Mouse (Mus musculus): ENCODE measurements around the gene Trim33. TPM values are rescaled to one million over a fixed set of nuclear protein-coding genes. Genes with fewer than 3 reads are reported as not detected.
A peak's percentile ranks its signal among the peaks of the same experiment; 100 is the strongest.

Gene Trim33
- polyA plus RNA-seq, 1 experiment from 2014 or later: 44.0 TPM

DNA sequence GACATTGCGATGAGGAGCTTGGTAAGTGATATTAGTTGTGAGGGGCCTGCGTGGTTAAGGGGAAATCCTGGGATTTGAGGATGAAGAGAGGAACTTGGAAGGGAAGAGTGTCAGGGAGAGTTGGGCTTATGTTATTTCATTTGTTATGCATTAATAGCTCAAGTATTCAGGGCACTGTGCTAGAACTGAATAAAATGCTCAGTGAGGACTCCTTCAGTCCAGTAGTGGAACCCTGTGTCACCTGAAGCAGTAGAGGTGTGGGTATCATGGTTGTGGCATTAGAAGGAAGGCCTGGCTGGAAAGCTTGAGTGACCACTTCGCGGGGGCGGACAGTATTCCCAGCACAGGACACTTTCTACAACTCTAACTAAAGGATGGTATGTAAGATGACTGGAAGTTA lies 1.8 kb downstream of the Trim33 start:
- no peak for ATAC-seq (ENCODE audit: insufficient number of reproducible peaks, insufficient read depth, low FRiP score, low TSS enrichment, low read depth)
- Histone ChIP-seq H3K4me1 (replicated peaks) (peaks cover 17% of the 10 kb centered on the region), H3K4me2 (peak overlapping the region; percentile 92), H3K9ac (replicated peaks) (peak overlapping the region; percentile 99), H3K27me3 (no peaks in the 10 kb centered on the region), H3K36me3 (peaks cover 17% of the 10 kb centered on the region), H3K27ac (no peak overlapping the region), H3K9me3 (no peaks in the 10 kb centered on the region), H3K4me3 (replicated peaks) (peak overlapping the region; percentile 99)
- WGBS: 34% methylated on average over 5 of the region's 5 CpGs

DNA sequence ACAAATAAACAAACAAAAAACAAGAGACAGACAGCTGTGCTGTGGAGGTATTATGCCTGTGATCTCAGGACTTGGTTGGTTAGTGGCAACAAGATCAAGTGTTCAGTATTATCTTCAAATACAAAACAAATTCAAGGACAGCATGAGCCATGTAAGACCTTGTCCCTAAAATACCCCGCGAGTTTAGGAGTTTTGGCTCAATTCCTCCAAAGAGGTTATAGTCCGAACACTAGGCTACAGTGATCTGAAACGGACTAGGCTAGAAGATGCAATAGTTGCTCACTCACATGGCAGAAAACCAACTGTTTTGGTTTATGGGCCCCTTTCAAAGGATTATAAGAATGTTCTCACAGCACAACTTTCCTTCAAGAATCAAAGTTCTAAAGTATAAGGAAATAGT lies 9.7 kb downstream of the Trim33 start:
- WGBS: 89% methylated on average over 4 of the region's 4 CpGs
- no peaks in the 10 kb centered on the region; the same call in 1 of the 2 replicates for H3K36me3 ChIP-seq
- H3K4me1 ChIP-seq (replicated peaks): no peaks in the 10 kb centered on the region
- no peak overlapping the region for H3K4me3 ChIP-seq (replicated peaks)
- H3K27me3 ChIP-seq: no peaks in the 10 kb centered on the region
- no peak overlapping the region for H3K27ac ChIP-seq
- H3K9ac ChIP-seq (replicated peaks): no peak overlapping the region
- ATAC-seq (ENCODE audit: insufficient number of reproducible peaks, insufficient read depth, low FRiP score, low TSS enrichment, low read depth): no peak
- no peaks in the 10 kb centered on the region for H3K9me3 ChIP-seq
- no peak overlapping the region for H3K4me2 ChIP-seq

DNA sequence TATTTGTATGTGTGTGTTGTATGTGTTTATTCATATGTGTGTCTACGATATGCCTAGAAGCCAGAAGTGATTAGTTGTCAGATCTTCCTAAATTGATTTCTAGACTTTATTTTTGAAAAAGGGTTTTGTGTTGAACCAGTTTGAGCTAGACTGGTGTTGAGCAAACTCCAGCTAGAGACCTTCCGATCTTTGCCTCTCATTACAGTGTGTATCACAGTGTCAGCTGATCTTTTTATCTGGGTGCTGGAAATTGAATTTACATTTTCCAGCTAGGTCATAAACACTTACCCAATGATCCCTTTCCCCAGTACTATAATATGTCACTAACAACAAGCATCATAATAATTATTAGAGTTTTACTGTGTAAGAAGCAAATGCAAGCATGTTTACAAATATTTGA lies 12.0 kb downstream of the Trim33 start:
- 89% methylated on average over 2 of the region's 2 CpGs for WGBS
- no peaks in the 10 kb centered on the region for H3K36me3 ChIP-seq
- no peak overlapping the region for H3K27ac ChIP-seq
- H3K4me1 ChIP-seq (replicated peaks): no peaks in the 10 kb centered on the region
- H3K4me3 ChIP-seq (replicated peaks): no peak overlapping the region
- no peak for ATAC-seq (ENCODE audit: insufficient number of reproducible peaks, insufficient read depth, low FRiP score, low TSS enrichment, low read depth)
- no peak overlapping the region for H3K9ac ChIP-seq (replicated peaks)
- no peak overlapping the region for H3K4me2 ChIP-seq
- no peaks in the 10 kb centered on the region for H3K27me3 ChIP-seq
- no peaks in the 10 kb centered on the region for H3K9me3 ChIP-seq

DNA sequence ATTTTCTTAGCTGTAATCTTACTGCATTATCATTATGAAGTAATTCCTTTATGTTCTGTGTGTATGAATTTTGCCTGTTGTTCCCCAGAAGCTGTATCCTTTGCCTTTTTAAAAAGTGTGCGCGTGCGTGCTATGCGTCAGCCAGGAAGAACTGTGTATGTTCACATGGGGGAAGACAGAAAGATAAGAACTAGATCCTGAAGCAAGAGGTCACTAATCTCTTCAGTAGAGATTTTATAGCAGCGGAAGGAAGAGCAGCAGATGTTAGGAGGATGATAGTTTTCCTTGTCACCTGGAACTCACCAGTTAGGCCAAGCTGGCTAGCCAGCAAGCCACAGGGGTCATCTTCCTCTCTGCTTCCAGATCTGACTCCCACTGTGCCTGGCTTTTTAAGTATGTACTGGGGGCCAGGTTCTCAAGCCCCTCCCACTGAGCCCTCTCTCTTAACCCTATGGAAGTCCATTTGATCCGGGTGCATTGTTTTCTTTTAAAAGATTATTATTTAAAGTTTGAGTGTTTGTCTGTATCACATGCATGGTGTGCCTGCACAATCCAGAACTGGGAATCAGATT lies 26.4 kb downstream of the Trim33 start:
- ATAC-seq (ENCODE audit: insufficient number of reproducible peaks, insufficient read depth, low FRiP score, low TSS enrichment, low read depth): no peak
- Histone ChIP-seq H3K4me2 (no peak overlapping the region), H3K27ac (no peak overlapping the region), H3K9ac (replicated peaks) (no peak overlapping the region), H3K4me3 (replicated peaks) (no peak overlapping the region), H3K36me3 (no peaks in the 10 kb centered on the region), H3K9me3 (no peaks in the 10 kb centered on the region), H3K4me1 (replicated peaks) (peaks cover 9% of the 10 kb centered on the region), H3K27me3 (no peaks in the 10 kb centered on the region)
- WGBS: 85% methylated on average over 6 of the region's 6 CpGs

DNA sequence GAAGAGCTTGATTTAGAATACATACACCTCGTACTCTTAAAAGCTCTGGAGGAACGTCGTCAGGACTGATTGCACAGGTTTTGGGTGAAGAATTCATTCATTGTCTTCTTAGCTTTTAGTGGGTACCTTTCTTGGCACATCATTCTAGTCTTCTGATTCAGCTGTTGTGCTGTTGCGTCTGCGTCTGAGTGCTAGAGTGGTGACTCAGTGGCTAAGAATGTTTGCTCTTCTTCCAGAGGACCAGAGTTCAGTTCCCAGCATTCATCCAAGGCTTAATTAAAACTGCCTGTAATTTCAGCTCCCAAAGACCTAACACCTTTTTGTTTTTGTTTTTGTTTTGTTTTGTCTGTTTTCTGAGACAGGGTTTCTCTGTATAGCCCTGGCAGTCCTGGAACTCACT lies 30.2 kb downstream of the Trim33 start:
- H3K9ac ChIP-seq (replicated peaks): no peak overlapping the region
- H3K27me3 ChIP-seq: no peaks in the 10 kb centered on the region
- H3K27ac ChIP-seq: no peak overlapping the region
- H3K4me3 ChIP-seq (replicated peaks): no peak overlapping the region
- peaks cover 24% of the 10 kb centered on the region; the same call in 1 of the 2 replicates for H3K36me3 ChIP-seq
- WGBS: 93% methylated on average over 5 of the region's 5 CpGs
- no peak overlapping the region for H3K4me2 ChIP-seq
- ATAC-seq (ENCODE audit: insufficient number of reproducible peaks, insufficient read depth, low FRiP score, low TSS enrichment, low read depth): no peak
- peaks cover 9% of the 10 kb centered on the region; the same call in 1 of the 2 replicates for H3K4me1 ChIP-seq (replicated peaks)
- no peaks in the 10 kb centered on the region for H3K9me3 ChIP-seq

DNA sequence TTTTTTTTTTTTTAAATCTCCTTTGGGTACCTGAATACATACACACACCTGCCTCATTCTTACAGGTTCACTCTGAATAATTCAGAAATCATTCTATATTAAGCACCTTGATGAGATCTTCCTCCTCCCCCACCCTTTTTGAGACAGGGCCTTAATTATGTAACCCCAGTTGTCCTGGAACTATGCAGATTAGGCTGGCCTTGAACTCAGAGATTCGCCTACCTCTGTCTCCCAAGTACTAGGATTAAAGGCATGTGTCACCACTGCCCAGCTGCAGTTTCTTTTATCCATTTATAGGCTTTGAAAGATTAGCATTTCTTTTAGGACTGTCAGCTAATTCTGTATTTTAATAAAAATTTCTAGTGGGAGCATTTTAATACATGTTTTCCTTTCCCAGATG lies 30.7 kb downstream of the Trim33 start:
- Histone ChIP-seq H3K36me3 (peaks cover 29% of the 10 kb centered on the region; the same call in 1 of the 2 replicates), H3K9ac (replicated peaks) (no peak overlapping the region), H3K27ac (no peak overlapping the region), H3K9me3 (no peaks in the 10 kb centered on the region), H3K27me3 (no peaks in the 10 kb centered on the region), H3K4me2 (no peak overlapping the region), H3K4me1 (replicated peaks) (peaks cover 9% of the 10 kb centered on the region; the same call in 1 of the 2 replicates), H3K4me3 (replicated peaks) (no peak overlapping the region)
- WGBS: 81% methylated on average over 1 of the region's 1 CpGs
- ATAC-seq (ENCODE audit: insufficient number of reproducible peaks, insufficient read depth, low FRiP score, low TSS enrichment, low read depth): no peak

DNA sequence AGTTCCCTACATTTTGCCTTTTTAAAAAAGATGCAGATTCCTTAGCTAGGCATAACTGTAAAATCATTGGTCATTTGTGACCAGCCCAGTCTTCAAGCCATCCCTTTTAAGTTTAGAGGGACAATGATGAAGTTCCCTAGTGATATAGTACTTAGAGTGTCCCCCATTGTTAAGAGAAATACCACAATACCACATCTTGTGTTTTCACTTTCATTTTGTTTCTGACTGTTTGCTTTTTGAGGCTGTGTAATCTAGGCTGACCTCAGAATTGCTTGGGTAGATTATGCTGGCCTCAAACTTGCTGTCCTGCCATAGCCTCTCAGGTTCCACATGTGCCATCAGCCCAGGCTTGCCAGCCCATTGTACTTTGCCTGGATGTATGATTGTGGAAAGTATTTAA lies 35.2 kb downstream of the Trim33 start:
- H3K36me3 ChIP-seq: peaks cover 40% of the 10 kb centered on the region

DNA sequence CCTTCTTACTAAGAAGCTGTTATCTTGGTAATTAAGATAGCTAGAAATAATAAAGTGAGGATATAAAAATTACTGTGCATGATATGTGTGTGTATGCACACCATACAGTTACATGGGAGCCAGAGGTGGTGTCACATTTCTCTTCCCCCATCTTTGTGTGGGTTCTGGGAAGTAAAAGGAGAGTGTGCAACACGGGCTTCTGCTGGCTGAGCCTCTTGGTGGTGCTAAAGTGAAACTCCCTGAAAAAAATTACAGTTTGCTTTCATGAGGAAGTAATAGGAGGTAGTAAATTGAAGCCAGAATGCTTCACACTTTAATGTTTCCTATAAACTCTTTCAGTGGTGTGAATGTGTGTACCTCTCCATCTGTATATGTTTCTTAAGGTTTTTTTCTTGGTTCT lies 56.3 kb downstream of the Trim33 start:
- Histone ChIP-seq H3K36me3 (peaks cover 67% of the 10 kb centered on the region), H3K4me2 (no peak overlapping the region), H3K27ac (no peak overlapping the region), H3K27me3 (no peaks in the 10 kb centered on the region), H3K9ac (replicated peaks) (no peak overlapping the region), H3K4me3 (replicated peaks) (no peak overlapping the region), H3K4me1 (replicated peaks) (no peaks in the 10 kb centered on the region), H3K9me3 (no peaks in the 10 kb centered on the region)
- ATAC-seq (ENCODE audit: insufficient number of reproducible peaks, insufficient read depth, low FRiP score, low TSS enrichment, low read depth): no peak
- WGBS: 39% methylated on average over 1 of the region's 1 CpGs

More for the DNA sequence above, 35.2 kb downstream of the Trim33 start:
- Histone ChIP-seq H3K27me3 (no peaks in the 10 kb centered on the region), H3K4me1 (replicated peaks) (no peaks in the 10 kb centered on the region), H3K27ac (no peak overlapping the region), H3K4me3 (replicated peaks) (no peak overlapping the region), H3K9me3 (no peaks in the 10 kb centered on the region), H3K4me2 (no peak overlapping the region), H3K9ac (replicated peaks) (no peak overlapping the region)
- ATAC-seq (ENCODE audit: insufficient number of reproducible peaks, insufficient read depth, low FRiP score, low TSS enrichment, low read depth): no peak

DNA sequence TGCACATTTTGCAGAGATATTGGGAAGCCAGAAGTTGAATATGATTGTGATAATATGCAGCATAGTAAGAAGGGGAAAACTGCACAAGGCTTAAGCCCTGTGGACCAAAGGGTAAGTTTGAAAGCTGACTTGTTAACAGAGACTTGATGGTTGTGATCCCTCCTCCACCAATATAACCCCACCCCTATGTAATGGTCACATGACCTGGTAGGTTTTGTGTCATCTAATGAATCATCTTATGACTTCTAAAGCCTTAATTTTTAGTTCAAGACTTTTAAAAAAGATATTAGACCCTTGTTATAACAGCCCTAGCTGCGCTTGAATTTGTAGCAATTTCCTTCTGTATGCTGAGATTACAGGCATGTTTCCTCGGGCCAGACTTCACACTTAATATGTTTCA lies 67.6 kb downstream of the Trim33 start:
- Histone ChIP-seq H3K9me3 (no peaks in the 10 kb centered on the region), H3K4me3 (replicated peaks) (no peak overlapping the region), H3K27ac (no peak overlapping the region), H3K4me2 (no peak overlapping the region), H3K4me1 (replicated peaks) (no peaks in the 10 kb centered on the region), H3K27me3 (no peaks in the 10 kb centered on the region), H3K36me3 (peaks cover 76% of the 10 kb centered on the region), H3K9ac (replicated peaks) (no peak overlapping the region)
- no peak for ATAC-seq (ENCODE audit: insufficient number of reproducible peaks, insufficient read depth, low FRiP score, low TSS enrichment, low read depth)
- 95% methylated on average over 2 of the region's 2 CpGs for WGBS

DNA sequence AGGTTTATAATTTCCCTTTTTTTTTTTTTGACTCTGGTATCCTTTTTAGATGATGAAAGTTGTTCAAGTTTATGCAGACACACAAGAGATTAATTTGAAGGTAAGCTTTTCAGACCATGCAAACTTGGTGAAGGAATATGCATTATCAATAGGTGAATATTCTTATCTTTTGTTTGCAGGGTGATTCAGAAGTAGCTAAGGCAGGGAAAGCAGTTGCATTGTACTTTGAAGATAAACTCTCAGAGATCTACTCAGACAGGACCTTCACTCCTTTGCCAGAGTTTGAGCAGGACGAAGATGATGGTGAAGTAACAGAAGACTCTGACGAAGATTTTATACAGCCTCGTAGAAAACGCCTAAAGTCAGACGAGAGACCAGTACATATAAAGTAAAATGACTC lies 74.4 kb downstream of the Trim33 start:
- WGBS: 94% methylated on average over 5 of the region's 5 CpGs
- peaks cover 68% of the 10 kb centered on the region for H3K36me3 ChIP-seq
- no peaks in the 10 kb centered on the region for H3K9me3 ChIP-seq
- H3K4me2 ChIP-seq: no peak overlapping the region
- H3K4me1 ChIP-seq (replicated peaks): no peaks in the 10 kb centered on the region
- H3K27me3 ChIP-seq: no peaks in the 10 kb centered on the region
- no peak for ATAC-seq (ENCODE audit: insufficient number of reproducible peaks, insufficient read depth, low FRiP score, low TSS enrichment, low read depth)
- H3K9ac ChIP-seq (replicated peaks): no peak overlapping the region
- no peak overlapping the region for H3K4me3 ChIP-seq (replicated peaks)
- no peak overlapping the region for H3K27ac ChIP-seq

DNA sequence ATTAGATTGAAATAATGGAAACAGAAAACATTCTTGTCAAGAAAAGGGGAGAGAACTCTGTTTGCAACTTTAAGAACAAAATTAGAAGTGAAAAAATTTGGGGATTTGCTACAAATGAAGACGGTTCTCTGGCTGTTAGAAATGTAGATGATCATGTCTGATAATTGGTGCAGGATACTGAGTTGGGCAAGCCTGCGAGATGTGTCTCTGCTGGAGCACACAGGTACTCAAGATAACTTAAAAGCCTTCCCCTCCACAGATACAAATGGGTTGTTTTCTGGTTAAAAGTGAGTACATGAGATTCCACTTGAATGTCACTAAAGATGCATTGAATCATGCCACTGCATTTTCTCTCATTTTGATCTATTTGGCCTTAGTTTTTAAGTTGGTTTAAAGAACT lies 74.9 kb downstream of the Trim33 start:
- H3K36me3 ChIP-seq: peaks cover 68% of the 10 kb centered on the region
- 86% methylated on average over 2 of the region's 2 CpGs for WGBS
- ATAC-seq (ENCODE audit: insufficient number of reproducible peaks, insufficient read depth, low FRiP score, low TSS enrichment, low read depth): no peak
- H3K27me3 ChIP-seq: no peaks in the 10 kb centered on the region
- H3K27ac ChIP-seq: no peak overlapping the region
- H3K4me2 ChIP-seq: no peak overlapping the region
- no peak overlapping the region for H3K9ac ChIP-seq (replicated peaks)
- H3K4me3 ChIP-seq (replicated peaks): no peak overlapping the region
- H3K9me3 ChIP-seq: no peaks in the 10 kb centered on the region
- H3K4me1 ChIP-seq (replicated peaks): no peaks in the 10 kb centered on the region

DNA sequence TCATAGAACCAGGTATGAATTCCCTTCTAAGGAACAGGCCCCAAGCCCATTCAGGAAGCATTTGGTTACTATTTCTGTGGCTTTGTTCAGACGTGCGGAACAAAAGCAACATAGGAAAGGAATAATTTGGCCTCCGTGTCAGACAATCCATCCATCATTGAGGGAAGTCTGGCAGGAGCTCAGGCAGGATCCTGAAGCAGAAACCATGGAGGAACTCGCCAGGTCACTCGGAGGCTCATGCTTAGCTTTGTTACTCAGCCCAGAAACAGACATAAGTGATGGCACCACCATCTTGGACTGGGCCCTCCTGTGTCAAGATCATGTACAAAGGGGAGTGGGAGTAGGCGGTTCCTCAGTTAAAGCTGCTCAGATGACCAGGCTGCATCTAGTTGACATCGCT lies 82.1 kb downstream of the Trim33 start:
- H3K9me3 ChIP-seq: no peaks in the 10 kb centered on the region
- H3K4me3 ChIP-seq (replicated peaks): no peak overlapping the region
- 91% methylated on average over 7 of the region's 7 CpGs for WGBS
- H3K36me3 ChIP-seq: peaks cover 15% of the 10 kb centered on the region
- no peaks in the 10 kb centered on the region for H3K27me3 ChIP-seq
- no peak for ATAC-seq (ENCODE audit: insufficient number of reproducible peaks, insufficient read depth, low FRiP score, low TSS enrichment, low read depth)
- H3K4me2 ChIP-seq: no peak overlapping the region
- H3K9ac ChIP-seq (replicated peaks): no peak overlapping the region
- H3K27ac ChIP-seq: no peak overlapping the region
- H3K4me1 ChIP-seq (replicated peaks): no peaks in the 10 kb centered on the region

All from limb, embryonic 12.5 days (tissue).